Mouse (Mus musculus): ENCODE results near the gene Egfl8. TPM values are rescaled to one million over a fixed set of nuclear protein-coding genes. Genes with fewer than 3 reads are reported as not detected.

Egfl8 gene
- polyA plus RNA-seq, 1 experiment from 2014 or later, result 11.2 TPM

DNA sequence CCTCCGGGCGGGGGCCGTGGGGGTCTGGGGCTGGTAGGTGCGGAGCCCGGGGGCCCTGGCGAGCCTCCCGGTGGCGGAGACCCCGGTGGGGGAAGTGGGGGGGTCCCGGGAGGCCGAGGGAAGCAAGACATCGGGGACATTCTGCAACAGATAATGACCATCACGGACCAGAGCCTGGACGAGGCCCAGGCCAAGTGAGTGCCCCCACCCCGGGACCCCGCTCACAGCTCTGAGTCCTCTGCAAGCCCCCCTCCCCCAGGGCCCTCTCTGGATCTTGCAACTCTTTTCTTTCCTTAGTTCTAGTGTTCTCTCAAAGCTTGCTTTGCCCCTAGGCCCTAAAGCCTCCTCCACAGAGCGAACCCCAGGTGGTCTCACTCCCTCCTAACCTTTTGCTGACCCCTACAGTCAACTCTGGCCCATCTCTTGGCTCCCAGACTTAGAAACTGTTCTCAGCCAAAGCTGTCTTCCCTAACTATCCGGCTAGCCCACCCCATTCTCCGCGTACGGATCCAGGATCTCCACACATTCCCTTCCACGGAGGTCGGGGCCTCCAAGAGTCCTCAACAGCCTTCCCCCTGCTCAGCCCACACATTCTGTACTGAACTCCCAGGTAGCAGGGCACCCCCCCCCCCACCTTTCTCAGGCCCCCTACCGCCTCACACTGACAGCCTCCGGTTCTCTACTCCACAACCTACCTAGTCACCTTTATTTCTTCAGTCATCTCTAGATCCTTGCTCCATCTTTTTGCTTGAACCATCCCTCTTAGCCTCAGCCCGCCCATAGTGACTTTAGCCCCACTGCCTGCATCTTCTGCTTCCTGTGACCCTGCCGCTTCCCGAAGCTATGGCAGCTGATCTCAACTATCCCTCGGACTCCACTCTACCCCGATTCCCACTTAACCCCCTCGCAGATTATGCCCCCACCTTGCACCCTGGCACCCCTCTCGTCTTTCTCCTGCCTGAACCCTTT, 22.9 kb downstream of the Egfl8 start:
- Histone ChIP-seq H3K4me1 (peaks cover 80% of the 10 kb centered on the region), H3K27ac (replicated peaks) (peak overlapping the region; percentile 98), H3K4me3 (replicated peaks) (peak overlapping the region; percentile 78), H3K36me3 (peaks cover 20% of the 10 kb centered on the region), H3K9me3 (replicated peaks) (no peaks in the 10 kb centered on the region), H3K4me2 (replicated peaks) (peak overlapping the region; percentile 78), H3K9ac (peak overlapping the region; percentile 93), H3K27me3 (no peaks in the 10 kb centered on the region)
- peak; percentile 9 for ATAC-seq (ENCODE audit: insufficient number of reproducible peaks, low FRiP score, low TSS enrichment, low read depth)
- under 1% methylated on average over 30 of the region's 32 CpGs for WGBS

DNA sequence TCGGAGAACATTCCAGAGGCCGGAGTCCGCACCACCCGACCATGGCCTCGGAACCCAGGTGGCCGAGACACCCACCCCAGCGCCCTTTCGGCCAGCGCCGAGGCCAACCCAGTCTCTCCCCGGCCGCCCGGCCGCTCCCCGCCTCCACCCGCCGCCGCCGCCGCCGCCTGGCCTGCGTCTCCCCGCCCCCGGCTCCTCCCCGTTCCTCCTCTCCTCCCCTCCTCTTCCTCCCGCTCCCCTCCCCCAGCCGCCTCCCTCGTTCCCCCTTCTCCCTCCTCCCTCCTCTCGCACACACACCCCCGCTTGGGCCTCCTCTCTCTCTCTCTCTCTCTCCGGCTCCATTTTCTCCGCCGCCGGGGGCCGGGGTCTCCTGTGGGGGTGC, 23.8 kb downstream of the Egfl8 start:
- peak; percentile 49 for ATAC-seq (ENCODE audit: insufficient number of reproducible peaks, low FRiP score, low TSS enrichment, low read depth)
- H3K4me3 ChIP-seq (replicated peaks), result peak overlapping the region; percentile 78
- peak overlapping the region; percentile 93 for H3K9ac ChIP-seq
- H3K4me1 ChIP-seq, result peaks cover 74% of the 10 kb centered on the region
- H3K4me2 ChIP-seq (replicated peaks), result peak overlapping the region; percentile 78
- peaks cover 20% of the 10 kb centered on the region for H3K36me3 ChIP-seq
- no peaks in the 10 kb centered on the region for H3K27me3 ChIP-seq
- 0% methylated on average over 33 of the region's 35 CpGs for WGBS
- no peaks in the 10 kb centered on the region for H3K9me3 ChIP-seq (replicated peaks)
- H3K27ac ChIP-seq (replicated peaks), result peak overlapping the region; percentile 98

DNA sequence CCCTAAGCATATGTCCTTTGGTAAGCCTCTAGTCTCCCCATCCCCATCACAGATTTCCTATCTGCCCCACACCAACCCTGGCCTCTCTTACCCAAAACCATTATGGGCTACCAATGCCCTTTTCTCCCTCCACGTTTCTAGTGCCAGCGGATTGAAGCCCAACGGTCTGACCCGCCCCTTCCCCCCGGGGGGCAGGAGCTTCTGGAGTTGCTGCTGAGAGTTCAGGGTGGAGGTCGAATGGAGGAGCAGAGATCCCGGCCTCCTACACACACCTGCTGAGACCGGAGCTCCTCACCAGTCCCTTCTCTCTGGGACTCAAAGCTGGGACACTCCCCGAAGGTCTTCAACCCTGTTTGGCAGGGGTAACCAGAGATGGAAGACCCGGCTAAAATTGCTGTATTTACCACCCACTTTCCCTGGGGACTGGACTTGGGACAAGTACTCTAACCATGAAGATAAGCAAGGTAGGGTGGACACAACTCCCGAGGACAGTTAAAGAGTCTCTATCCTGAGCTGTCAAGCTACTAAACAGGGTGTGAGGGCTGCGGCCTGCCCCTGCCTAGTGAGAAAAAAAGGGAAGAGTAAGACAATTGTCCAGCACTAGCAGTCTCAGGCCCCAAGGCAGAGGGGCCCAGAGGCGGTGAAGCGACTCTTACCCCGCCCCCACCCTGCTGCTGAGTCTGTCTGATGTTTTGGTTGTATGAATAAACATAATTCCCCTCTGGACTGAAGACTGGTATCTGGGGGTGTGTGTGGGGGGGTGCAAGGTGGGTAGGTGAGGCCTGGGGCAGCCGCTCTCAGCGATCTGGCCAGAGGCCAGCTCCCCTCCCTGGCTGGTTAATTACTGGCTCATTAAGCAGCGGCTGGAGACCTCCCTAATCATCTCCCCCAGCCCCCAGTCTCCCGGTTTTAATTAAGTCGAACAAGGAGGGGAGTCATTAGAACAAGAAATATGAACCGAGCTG, 24.5 kb downstream of the Egfl8 start, which contains the start of gene Pbx2:
Gene Pbx2, plus strand, starts transcription at position 238 of the 965 bp plus-strand sequence.
- Histone ChIP-seq H3K4me3 (replicated peaks) (peak within 1 kb of the TSS; percentile 78), H3K9me3 (replicated peaks) (no peaks in the 10 kb centered on the region), H3K9ac (peak within 1 kb of the TSS; percentile 93), H3K36me3 (peaks cover 20% of the 10 kb centered on the region), H3K4me1 (peaks cover 75% of the 10 kb centered on the region), H3K27me3 (no peaks in the 10 kb centered on the region), H3K27ac (replicated peaks) (peak within 1 kb of the TSS; percentile 98), H3K4me2 (replicated peaks) (peak within 1 kb of the TSS; percentile 78)
- 4% methylated on average over 21 of the region's 21 CpGs for whole genome bisulfite sequencing
- no peak for ATAC-seq (ENCODE audit: insufficient number of reproducible peaks, low FRiP score, low TSS enrichment, low read depth)

DNA sequence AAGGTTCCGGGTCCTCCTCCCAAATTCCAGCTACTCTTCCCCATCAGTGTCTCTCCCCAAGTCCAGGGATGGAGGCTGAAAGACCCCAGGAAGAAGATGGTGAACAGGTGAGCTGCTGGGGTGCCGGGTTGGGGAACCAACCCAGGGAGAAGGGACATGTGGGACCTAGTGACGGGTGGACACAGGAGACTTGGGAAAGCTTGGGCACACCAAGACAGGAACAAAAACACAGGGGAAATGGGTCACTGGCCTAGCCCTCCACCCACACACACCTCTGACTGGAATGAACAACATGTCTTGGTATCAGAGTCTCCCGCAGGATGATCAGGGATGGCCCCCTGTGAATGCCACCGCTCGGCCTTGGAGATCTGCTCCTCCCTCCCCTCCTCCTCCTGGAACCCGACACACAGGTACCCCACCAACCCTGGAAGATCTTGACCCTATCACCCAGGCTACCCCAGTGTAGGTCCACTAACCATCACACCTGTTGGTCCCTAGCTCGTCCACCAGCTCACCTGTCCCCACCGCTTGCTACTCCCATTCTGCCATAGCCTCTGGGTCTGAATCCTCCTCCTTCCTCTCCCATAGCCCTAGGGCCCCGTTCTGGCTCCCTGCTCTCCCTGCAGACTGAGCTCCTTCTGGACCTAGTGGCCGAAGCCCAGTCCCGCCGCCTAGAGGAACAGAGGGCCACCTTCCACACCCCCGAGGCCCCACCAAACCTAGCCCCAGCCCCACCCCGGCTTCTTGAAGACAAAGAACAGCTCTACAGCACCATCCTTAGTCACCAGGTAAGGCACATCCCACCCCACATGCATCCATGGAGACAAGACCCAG, 25.4 kb downstream of the Egfl8 start:
- no peak for ATAC-seq (ENCODE audit: insufficient number of reproducible peaks, low FRiP score, low TSS enrichment, low read depth)
- no peak overlapping the region for H3K9ac ChIP-seq
- peak overlapping the region; percentile 78 for H3K4me2 ChIP-seq (replicated peaks)
- peak overlapping the region; percentile 16; the same call in 1 of the 2 replicates for H3K4me3 ChIP-seq (replicated peaks)
- peaks cover 11% of the 10 kb centered on the region for H3K36me3 ChIP-seq
- peaks cover 72% of the 10 kb centered on the region for H3K4me1 ChIP-seq
- H3K27me3 ChIP-seq, result no peaks in the 10 kb centered on the region
- 63% methylated on average over 15 of the region's 15 CpGs for WGBS
- no peaks in the 10 kb centered on the region for H3K9me3 ChIP-seq (replicated peaks)
- H3K27ac ChIP-seq (replicated peaks), result peak overlapping the region; percentile 98

DNA sequence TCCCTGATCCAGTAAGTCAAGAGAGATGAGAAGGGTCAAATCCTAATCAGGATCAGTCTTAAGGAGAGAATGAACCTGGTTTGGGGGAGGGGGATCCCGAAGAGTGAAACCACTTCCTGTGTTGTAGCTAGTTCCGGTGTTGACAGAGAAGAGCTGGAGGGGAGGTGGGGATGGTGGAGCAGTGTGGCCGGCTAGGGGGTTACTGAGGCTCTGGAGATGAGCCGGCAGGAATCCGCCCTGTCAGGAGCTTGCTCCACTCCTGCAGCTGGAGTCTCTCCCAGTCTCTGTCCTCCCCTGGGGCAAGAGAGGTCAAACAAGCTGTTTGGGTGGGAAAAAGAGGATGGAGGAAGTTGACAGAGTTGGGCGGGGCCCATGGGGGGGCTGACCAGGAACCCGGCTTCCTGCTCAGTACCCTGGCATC, 26.1 kb downstream of the Egfl8 start, which contains the start of gene Gpsm3:
Gene Gpsm3, plus strand, starts transcription at position 126 of the 421 bp plus-strand sequence.
- Histone ChIP-seq H3K9ac (no peak within 1 kb of the TSS), H3K4me2 (replicated peaks) (peak within 1 kb of the TSS; percentile 78), H3K36me3 (peaks cover 4% of the 10 kb centered on the region), H3K4me3 (replicated peaks) (peak within 1 kb of the TSS; percentile 16; the same call in 1 of the 2 replicates), H3K9me3 (replicated peaks) (no peaks in the 10 kb centered on the region), H3K27ac (replicated peaks) (peak within 1 kb of the TSS; percentile 98), H3K27me3 (no peaks in the 10 kb centered on the region), H3K4me1 (peaks cover 67% of the 10 kb centered on the region)
- ATAC-seq (ENCODE audit: insufficient number of reproducible peaks, low FRiP score, low TSS enrichment, low read depth), result no peak
- 14% methylated on average over 7 of the region's 7 CpGs for WGBS

DNA sequence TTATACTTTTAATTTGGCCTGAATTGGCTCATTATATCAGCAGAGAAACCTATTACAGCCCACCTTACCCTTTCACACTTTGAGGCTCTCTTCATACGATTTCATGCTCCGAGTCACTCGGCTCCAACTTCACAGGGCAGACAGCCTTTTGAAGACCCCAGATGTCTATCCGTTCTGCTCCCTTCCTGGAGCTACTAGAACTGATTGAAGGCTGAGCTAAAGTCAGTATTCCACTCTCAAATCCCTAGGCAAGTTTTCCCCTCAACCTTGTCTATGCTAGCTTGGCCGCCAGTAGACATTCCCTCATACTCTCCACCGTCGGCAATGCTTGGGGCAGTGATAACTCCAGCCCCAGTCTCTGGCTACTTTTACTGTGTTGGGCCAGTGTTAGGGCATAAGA, 26.6 kb downstream of the Egfl8 start:
- no peak for ATAC-seq (ENCODE audit: insufficient number of reproducible peaks, low FRiP score, low TSS enrichment, low read depth)
- Histone ChIP-seq H3K4me1 (peaks cover 63% of the 10 kb centered on the region), H3K9ac (no peak overlapping the region), H3K4me2 (replicated peaks) (no peak overlapping the region; the same call in 1 of the 2 replicates), H3K36me3 (no peaks in the 10 kb centered on the region), H3K27ac (replicated peaks) (no peak overlapping the region), H3K9me3 (replicated peaks) (no peaks in the 10 kb centered on the region), H3K4me3 (replicated peaks) (no peak overlapping the region), H3K27me3 (no peaks in the 10 kb centered on the region)
- WGBS, result 29% methylated on average over 7 of the region's 7 CpGs

DNA sequence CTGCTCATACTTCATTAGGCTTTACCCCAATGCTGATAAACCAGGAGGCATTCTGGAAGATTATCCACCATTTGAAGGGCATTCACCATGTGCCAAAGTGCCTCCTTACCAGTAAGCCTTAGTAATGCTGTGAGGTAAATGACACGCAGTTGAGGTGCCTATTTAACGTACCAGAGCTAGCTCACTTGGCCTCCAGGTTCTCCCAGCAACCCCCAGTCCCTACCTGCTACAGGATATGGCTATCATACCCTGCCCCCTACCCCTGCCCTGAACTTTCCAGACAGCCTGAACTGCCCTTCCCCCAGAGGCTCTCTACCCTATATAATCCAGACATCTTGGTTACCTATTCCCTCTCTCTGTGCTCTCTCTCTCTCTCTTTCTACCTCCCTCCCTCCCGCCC, 27.0 kb downstream of the Egfl8 start:
- no peaks in the 10 kb centered on the region for H3K27me3 ChIP-seq
- no peak overlapping the region for H3K9ac ChIP-seq
- 49% methylated on average over 3 of the region's 3 CpGs for WGBS
- H3K9me3 ChIP-seq (replicated peaks), result no peaks in the 10 kb centered on the region
- ATAC-seq (ENCODE audit: insufficient number of reproducible peaks, low FRiP score, low TSS enrichment, low read depth), result no peak
- no peaks in the 10 kb centered on the region for H3K36me3 ChIP-seq
- H3K4me3 ChIP-seq (replicated peaks), result no peak overlapping the region
- peaks cover 58% of the 10 kb centered on the region for H3K4me1 ChIP-seq
- H3K4me2 ChIP-seq (replicated peaks), result no peak overlapping the region
- H3K27ac ChIP-seq (replicated peaks), result no peak overlapping the region

DNA sequence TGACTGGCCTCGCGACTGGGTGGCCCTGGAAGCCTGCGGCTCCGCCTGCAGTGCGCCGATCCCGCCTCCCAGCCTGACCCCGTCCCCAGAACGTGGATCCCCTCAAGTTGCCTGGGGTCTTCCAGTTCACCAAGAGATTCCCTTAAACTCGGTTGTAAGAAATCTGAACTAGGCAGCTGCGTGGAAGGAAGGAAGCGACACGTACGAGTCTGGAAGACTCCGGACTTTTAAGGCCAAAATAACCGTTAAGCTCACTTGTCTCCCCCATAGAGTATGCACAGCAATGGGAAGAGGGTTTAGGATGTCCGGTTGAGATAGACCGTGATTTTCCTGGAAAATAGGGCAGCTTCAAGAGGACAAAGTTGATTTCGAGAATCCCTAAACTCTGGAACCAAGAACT, 28.0 kb downstream of the Egfl8 start:
- 3% methylated on average over 19 of the region's 19 CpGs for WGBS
- peak overlapping the region; percentile 84 for H3K4me3 ChIP-seq (replicated peaks)
- peak overlapping the region; percentile 95 for H3K4me2 ChIP-seq (replicated peaks)
- H3K27ac ChIP-seq (replicated peaks), result peak overlapping the region; percentile 98
- no peaks in the 10 kb centered on the region for H3K36me3 ChIP-seq
- peaks cover 51% of the 10 kb centered on the region for H3K4me1 ChIP-seq
- H3K9ac ChIP-seq, result peak overlapping the region; percentile 90
- no peak for ATAC-seq (ENCODE audit: insufficient number of reproducible peaks, low FRiP score, low TSS enrichment, low read depth)
- no peaks in the 10 kb centered on the region for H3K9me3 ChIP-seq (replicated peaks)
- no peaks in the 10 kb centered on the region for H3K27me3 ChIP-seq

DNA sequence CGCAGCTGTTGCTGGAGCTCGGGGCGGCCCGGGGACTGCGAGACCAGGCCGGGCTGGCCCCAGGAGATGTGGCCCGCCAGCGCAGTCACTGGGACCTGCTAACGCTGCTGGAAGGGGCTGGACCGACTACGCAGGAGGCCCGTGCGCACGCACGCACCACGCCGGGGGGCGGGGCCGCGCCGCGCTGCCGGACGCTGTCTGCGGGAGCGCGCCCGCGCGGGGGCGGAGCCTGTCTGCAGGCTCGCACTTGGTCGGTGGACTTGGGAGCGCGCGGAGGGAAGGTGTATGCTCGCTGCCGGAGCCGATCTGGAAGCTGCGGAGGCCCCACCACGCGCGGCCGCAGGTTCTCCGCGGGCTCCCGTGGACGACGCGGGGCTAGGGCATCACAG, 28.4 kb downstream of the Egfl8 start:
- peaks cover 51% of the 10 kb centered on the region for H3K4me1 ChIP-seq
- H3K4me2 ChIP-seq (replicated peaks), result peak overlapping the region; percentile 95
- peak; percentile 87 for ATAC-seq (ENCODE audit: insufficient number of reproducible peaks, low FRiP score, low TSS enrichment, low read depth)
- no peaks in the 10 kb centered on the region for H3K9me3 ChIP-seq (replicated peaks)
- WGBS, result 0% methylated on average over 50 of the region's 50 CpGs
- H3K27ac ChIP-seq (replicated peaks), result peak overlapping the region; percentile 98
- H3K9ac ChIP-seq, result peak overlapping the region; percentile 90
- no peaks in the 10 kb centered on the region for H3K36me3 ChIP-seq
- H3K27me3 ChIP-seq, result no peaks in the 10 kb centered on the region
- peak overlapping the region; percentile 84 for H3K4me3 ChIP-seq (replicated peaks)

DNA sequence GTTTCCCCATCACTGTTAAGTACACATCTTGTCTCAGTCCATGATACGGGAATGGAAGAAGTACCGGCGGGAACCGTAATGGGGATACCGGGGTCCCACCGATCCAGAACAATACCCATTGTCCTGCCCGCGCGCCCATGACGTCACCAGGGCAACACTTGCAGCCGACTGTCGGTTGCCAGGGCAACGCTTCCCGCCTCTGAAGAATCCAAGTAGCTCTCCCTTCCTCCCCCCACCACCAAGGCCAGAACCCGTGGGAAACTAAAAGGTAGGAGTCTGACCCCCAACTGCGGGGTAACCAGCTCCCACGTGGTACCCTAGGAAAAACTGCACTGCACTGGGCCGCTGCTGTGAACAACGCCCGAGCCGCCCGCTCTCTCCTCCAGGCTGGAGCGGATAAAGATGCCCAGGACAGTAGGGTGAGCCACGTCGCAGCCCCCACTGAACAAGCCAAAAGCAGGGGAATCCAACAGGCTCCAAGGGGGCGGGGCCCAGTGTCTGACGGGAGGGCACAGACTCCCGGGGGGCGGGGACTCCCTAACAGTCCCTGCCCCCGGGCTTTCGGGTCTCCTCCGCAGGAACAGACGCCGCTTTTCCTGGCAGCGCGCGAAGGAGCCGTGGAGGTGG, 28.9 kb downstream of the Egfl8 start:
- ATAC-seq (ENCODE audit: insufficient number of reproducible peaks, low FRiP score, low TSS enrichment, low read depth), result peak; percentile 89
- Histone ChIP-seq H3K27me3 (no peaks in the 10 kb centered on the region), H3K4me1 (peaks cover 51% of the 10 kb centered on the region), H3K36me3 (no peaks in the 10 kb centered on the region), H3K27ac (replicated peaks) (peak overlapping the region; percentile 98), H3K4me3 (replicated peaks) (peak overlapping the region; percentile 84), H3K4me2 (replicated peaks) (peak overlapping the region; percentile 95), H3K9ac (peak overlapping the region; percentile 90), H3K9me3 (replicated peaks) (no peaks in the 10 kb centered on the region)
- under 1% methylated on average over 38 of the region's 38 CpGs for WGBS

All from embryonic facial prominence, embryonic 15.5 days (tissue).